Mouse (Mus musculus) cortical plate, adult 2 months (tissue): ENCODE data around the gene Slit3.

ENCODE experiments used
- CTCF ChIP-seq: fragments of 200-500 bp; IDR thresholded peaks from 2 replicates; pipeline ENCODE4 v1.5.1; 2011; ENCODE audit warnings: mild to moderate bottlenecking, control low read depth, low read length; ENCODE audit not compliant: insufficient read depth; ENCODE audit errors: extremely low read depth
- POLR2A ChIP-seq: fragments of 200-500 bp; IDR thresholded peaks from 2 replicates; pipeline ENCODE4 v1.6.1; 2011; ENCODE audit warnings: mild to moderate bottlenecking, low read length, control low read depth; ENCODE audit not compliant: insufficient read depth; ENCODE audit errors: extremely low read depth

DNA sequence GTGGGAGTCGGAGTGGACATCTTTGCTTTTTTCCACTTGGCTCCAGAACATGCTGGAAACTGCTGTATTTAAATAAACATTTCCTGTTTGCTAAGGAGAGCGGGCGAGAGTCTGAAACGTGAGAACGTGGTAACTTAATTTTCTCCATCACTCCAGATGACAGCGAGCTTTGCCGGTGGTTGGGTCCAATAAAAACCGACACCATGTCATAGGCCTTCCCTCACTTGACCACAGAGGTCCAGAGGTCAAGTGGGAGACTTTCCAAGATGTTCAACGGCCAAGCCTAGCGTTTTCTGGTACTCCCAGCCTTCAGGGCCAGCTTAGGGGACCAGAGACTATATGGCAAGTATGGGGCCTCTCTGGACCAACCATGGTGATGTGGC lies 4.1 kb downstream of the Slit3 start:
- TF ChIP-seq CTCF, result no peak
- no peak for TF ChIP-seq POLR2A
